Mouse (Mus musculus) lung, embryonic 16.5 days (tissue): ENCODE measurements around the gene Pdlim4. TPM values are rescaled to one million over a fixed set of nuclear protein-coding genes. Genes with fewer than 3 reads are reported as not detected.
A peak's percentile ranks its signal among the peaks of the same experiment; 100 is the strongest.

ENCODE experiments used
- ATAC-seq: fragments of 200-750 bp; cut with Nextera tagmentation; 2 replicates; pipeline ENCODE4 v1.8.0; 2017; ENCODE audit warnings: low read depth, mild to moderate bottlenecking, moderate library complexity
- H3K27ac ChIP-seq: fragments of 300-500 bp; sonication (generic); 2 replicates; pipeline ENCODE4 v1.5.1; 2014; ENCODE audit warnings: mild to moderate bottlenecking, control low read depth, low read length
- H3K27me3 ChIP-seq: fragments of 300-500 bp; sonication (generic); 2 replicates; pipeline ENCODE4 v1.6.1; 2014; ENCODE audit warnings: low read depth, low read length, mixed read lengths; ENCODE audit not compliant: control insufficient read depth, insufficient read depth
- H3K36me3 ChIP-seq: fragments of 300-500 bp; sonication (generic); 2 replicates; pipeline ENCODE4 v1.6.1; 2014; ENCODE audit warnings: low read length; ENCODE audit not compliant: control insufficient read depth, insufficient read depth
- H3K4me1 ChIP-seq: fragments of 300-500 bp; sonication (generic); replicated peaks from 2 replicates; pipeline ENCODE4 v1.6.1; 2014; ENCODE audit warnings: low read length, mixed read lengths; ENCODE audit not compliant: control insufficient read depth, insufficient read depth
- H3K4me2 ChIP-seq: fragments of 300-500 bp; sonication (generic); 2 replicates; pipeline ENCODE4 v1.6.1; 2014; ENCODE audit warnings: low read depth, low read length, control low read depth
- H3K4me3 ChIP-seq: fragments of 300-500 bp; sonication (generic); 2 replicates; pipeline ENCODE4 v1.5.1; 2014; ENCODE audit warnings: mild to moderate bottlenecking, low read length, control low read depth
- H3K9ac ChIP-seq: fragments of 300-500 bp; sonication (generic); 2 replicates; pipeline ENCODE4 v1.6.1; 2014; ENCODE audit warnings: low read length, control low read depth
- H3K9me3 ChIP-seq: fragments of 300-500 bp; sonication (generic); 2 replicates; pipeline ENCODE4 v1.6.1; 2016; ENCODE audit warnings: low read length; ENCODE audit not compliant: control insufficient read depth
- WGBS: fragments of 180-500 bp; shearing (Covaris S2); extraction: QIAGEN DNeasy Blood & Tissue Kit; methylation state at CpG from one replicate; pipeline ENCODE4 v1.1.7; 2014; 5-methylcytosine and 5-hydroxymethylcytosine counted together
- polyA plus RNA-seq: library from polyadenylated mRNA; unstranded; fragments of >200 nt; fragmentation: Nextera tagmentation; extraction: Ambion mirVana; gene quantifications from 2 replicates; pipeline ENCODE4 v1.2.1, GENCODE M21; 2015

Gene Pdlim4
- polyA plus RNA-seq, 1 experiment from 2014 or later: 15.6 TPM

DNA sequence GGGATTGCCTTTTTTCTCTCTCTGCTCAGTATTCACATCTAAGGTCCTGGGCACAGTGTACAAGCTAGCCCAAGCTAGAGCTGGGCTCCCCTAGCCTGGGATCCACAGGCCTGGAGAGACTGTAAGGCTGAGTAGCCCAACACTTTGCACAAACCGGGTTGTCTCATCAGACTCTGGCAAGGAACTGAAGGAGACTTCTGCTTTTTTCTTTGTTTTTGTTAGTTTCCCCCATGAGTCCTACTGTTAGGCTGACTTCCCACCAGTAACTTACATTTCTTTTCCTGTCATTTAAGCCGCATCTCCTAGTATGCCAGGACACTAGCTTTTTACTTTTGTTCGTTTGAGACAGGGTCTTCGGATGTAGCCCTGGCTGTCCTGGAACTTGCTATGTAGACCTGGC is 39.8 kb downstream of the Pdlim4 start:
- H3K27ac ChIP-seq: no peak overlapping the region
- no peaks in the 10 kb centered on the region for H3K9me3 ChIP-seq
- H3K27me3 ChIP-seq: peaks cover 12% of the 10 kb centered on the region
- ATAC-seq: no peak
- 73% methylated on average over 4 of the region's 4 CpGs for WGBS
- H3K4me3 ChIP-seq: no peak overlapping the region
- H3K4me1 ChIP-seq: peaks cover 13% of the 10 kb centered on the region
- H3K36me3 ChIP-seq: no peaks in the 10 kb centered on the region
- no peak overlapping the region for H3K9ac ChIP-seq
- H3K4me2 ChIP-seq: no peak overlapping the region; the same call in 1 of the 2 replicates

DNA sequence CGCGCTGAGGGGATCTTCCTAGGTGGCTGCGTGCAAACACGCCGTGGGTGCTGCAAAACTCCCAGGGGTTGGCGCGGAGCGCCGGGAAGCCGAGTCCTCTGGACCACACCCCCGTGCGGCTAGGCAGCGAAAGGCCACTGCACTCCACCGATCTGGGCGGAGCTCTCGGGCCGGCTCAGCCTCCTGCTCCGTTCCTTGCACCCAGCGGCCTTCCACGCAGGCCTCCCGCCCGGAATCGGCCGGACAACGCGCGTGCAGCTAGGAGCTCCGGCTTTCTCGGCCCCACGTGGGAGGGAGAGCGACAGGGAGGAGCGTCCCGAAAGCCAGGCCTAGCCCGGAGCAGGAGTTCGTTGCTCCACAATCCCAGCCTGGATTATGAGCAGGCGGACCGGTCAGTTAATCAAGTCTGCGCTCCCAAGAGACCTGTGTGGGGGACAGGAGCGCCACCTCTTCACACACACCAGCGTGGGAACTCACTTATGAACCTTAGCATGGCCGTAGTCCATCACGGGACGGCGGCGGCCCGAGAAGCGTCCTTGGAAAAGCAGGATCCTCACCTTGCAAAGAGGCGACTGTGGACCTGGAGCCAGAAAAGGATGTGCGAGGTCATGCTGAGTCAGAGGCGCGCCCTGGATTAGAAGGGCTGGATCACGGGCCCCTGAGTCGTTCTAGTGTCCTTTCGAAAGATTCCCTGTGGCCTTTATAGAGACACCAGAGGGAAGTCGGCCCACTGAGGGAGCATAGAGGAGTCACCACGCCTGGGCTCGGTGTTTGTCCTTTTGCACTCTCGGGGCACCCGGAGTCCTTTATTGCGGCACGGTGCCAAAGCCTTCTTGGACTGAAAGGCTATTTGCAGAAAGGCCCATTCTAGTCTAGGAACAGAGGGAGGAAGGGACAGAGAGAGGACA is 40.5 kb downstream of the Pdlim4 start, which contains the start of gene Slc22a4:
Slc22a4 (minus strand) TSS at position 47 of the 908 bp plus-strand sequence.
- H3K27me3 ChIP-seq: peaks cover 12% of the 10 kb centered on the region
- H3K36me3 ChIP-seq: no peaks in the 10 kb centered on the region
- no peaks in the 10 kb centered on the region for H3K9me3 ChIP-seq
- H3K27ac ChIP-seq: no peak within 1 kb of the TSS; the same call in 1 of the 2 replicates
- H3K9ac ChIP-seq: peak within 1 kb of the TSS; percentile 71
- peak; percentile 94 for ATAC-seq
- peak within 1 kb of the TSS; percentile 97 for H3K4me2 ChIP-seq
- H3K4me3 ChIP-seq: peak within 1 kb of the TSS; percentile 58
- peaks cover 13% of the 10 kb centered on the region for H3K4me1 ChIP-seq
- WGBS: 2% methylated on average over 61 of the region's 61 CpGs

- Histone ChIP-seq H3K27ac (no peak overlapping the region), H3K9me3 (no peaks in the 10 kb centered on the region), H3K4me1 (peaks cover 13% of the 10 kb centered on the region), H3K9ac (peak overlapping the region; percentile 71), H3K4me3 (peak overlapping the region; percentile 58), H3K36me3 (no peaks in the 10 kb centered on the region), H3K27me3 (peaks cover 12% of the 10 kb centered on the region), H3K4me2 (peak overlapping the region; percentile 97)
- peak; percentile 8; the same call in 1 of the 2 replicates for ATAC-seq
- WGBS: 17% methylated on average over 31 of the region's 31 CpGs
Measured at GRCm38 (mm10) chr11:54027131-54028043, 41.4 kb downstream of the Pdlim4 start.

DNA sequence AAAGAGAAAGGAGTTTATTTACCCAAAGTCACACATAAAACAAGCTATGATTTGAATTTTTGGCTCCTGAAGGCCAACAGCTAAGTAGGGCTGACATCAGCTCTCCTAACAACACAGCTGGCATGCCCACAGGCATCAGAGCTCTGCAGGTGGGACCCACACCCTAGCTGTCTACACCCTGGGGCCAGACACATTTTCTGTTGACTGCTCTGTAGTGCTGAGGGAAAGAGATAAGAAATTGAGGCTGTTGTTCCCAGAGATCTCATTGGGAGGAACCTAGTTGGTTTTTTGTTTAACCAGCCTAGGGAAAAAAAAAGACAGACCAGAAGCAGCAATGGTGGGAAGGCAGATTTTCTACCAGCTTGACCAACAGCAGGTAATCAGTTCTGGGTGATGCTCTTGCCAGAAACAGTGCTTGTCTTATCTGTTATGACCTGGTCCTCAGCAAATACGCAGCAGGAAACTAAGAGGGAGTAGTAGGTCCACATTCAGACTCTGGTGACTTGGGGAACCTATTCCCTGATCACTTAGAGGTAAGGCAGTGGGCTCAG is 42.2 kb downstream of the Pdlim4 start:
- Histone ChIP-seq H3K4me3 (no peak overlapping the region), H3K4me2 (no peak overlapping the region), H3K4me1 (peaks cover 13% of the 10 kb centered on the region), H3K27me3 (peaks cover 12% of the 10 kb centered on the region), H3K36me3 (no peaks in the 10 kb centered on the region), H3K27ac (no peak overlapping the region), H3K9ac (no peak overlapping the region), H3K9me3 (no peaks in the 10 kb centered on the region)
- no peak for ATAC-seq
- 61% methylated on average over 1 of the region's 1 CpGs for WGBS

DNA sequence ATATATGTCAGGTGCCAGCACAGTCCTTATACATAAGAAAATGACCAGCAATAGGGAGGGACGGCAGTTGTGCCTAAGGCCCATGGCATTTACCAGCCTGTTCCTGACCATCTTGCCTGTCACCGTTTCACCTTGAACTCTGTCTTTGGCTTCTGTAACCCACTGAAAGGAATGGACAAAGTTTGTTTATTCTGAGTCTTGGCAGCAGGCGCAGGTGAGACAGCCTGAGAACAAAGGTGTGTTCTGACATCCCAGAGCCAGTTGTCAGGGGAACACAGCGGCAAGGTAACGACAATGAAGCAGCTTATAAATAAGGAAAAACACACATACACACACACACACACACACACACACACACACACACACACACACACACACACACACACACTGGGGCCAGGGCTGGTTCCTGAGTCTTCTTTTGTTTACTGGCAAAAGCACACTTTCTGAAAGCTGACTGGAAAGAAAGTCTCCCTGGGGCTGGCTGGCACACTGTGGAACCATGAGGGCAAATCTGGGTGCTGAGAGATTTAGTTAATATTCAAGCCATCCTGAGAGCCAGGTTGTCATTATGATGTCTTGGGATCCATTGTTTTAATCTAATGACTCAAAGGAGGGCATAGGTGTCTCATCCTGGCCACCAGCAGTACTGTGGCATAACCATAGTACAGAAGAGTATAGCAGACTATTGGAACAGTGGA is 47.3 kb downstream of the Pdlim4 start:
- Histone ChIP-seq H3K4me1 (no peaks in the 10 kb centered on the region), H3K27me3 (no peaks in the 10 kb centered on the region; the same call in 1 of the 2 replicates), H3K4me2 (no peak overlapping the region), H3K9ac (no peak overlapping the region), H3K36me3 (no peaks in the 10 kb centered on the region), H3K4me3 (no peak overlapping the region), H3K9me3 (no peaks in the 10 kb centered on the region), H3K27ac (no peak overlapping the region)
- WGBS: 55% methylated on average over 5 of the region's 5 CpGs
- no peak for ATAC-seq

GRCm38 (mm10) chr11:54018893-54019732 is 49.7 kb downstream of the Pdlim4 start:
- no peak overlapping the region for H3K27ac ChIP-seq
- H3K9ac ChIP-seq: no peak overlapping the region
- H3K4me3 ChIP-seq: no peak overlapping the region
- H3K4me1 ChIP-seq: no peaks in the 10 kb centered on the region
- no peak for ATAC-seq
- 72% methylated on average over 3 of the region's 3 CpGs for WGBS
- H3K36me3 ChIP-seq: no peaks in the 10 kb centered on the region
- no peak overlapping the region for H3K4me2 ChIP-seq
- H3K9me3 ChIP-seq: no peaks in the 10 kb centered on the region
- no peaks in the 10 kb centered on the region for H3K27me3 ChIP-seq

DNA sequence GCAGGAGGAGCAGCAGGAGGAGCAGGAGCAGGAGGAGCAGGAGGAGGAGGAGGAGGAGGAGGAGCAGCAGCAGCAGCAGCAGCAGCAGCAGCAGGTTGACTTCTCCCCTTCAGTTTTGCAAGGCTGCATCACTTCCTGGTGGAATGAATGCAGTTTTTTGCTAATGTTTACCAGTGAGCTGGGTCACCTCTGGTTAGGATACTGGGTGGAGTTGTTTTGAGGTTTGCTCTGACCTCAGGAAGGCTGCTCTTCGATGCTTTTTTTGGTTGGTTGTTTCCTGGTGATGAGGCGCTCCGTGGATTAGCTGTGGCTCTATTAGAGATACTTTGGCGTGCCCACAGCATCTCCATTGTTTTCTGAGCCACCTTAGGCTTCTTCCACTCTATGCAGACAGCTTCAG is 51.2 kb downstream of the Pdlim4 start:
- H3K27me3 ChIP-seq: no peaks in the 10 kb centered on the region
- no peaks in the 10 kb centered on the region for H3K36me3 ChIP-seq
- no peak overlapping the region for H3K4me2 ChIP-seq
- WGBS: 68% methylated on average over 4 of the region's 4 CpGs
- H3K4me1 ChIP-seq: no peaks in the 10 kb centered on the region
- no peak overlapping the region for H3K4me3 ChIP-seq
- no peaks in the 10 kb centered on the region for H3K9me3 ChIP-seq
- ATAC-seq: no peak
- no peak overlapping the region for H3K27ac ChIP-seq
- no peak overlapping the region for H3K9ac ChIP-seq

DNA sequence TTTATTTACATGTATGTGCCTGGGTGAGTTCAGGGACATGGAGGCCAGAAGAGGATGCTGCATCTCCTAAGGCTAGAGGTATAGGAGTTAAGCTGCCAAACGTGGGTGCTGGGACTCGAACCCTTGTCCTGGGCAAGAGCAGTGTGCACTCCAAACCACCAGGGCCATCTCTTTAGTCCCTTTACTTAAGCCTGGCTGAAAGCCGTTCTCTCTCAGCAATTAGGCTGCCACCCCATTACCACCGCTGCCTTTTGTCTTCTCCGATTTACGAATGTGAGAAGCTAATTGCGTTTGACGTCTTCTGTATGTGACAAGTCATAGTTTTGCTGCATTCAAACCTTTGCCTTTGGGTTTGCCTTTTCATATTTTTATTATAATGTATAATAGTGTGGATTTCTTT is 52.8 kb downstream of the Pdlim4 start:
- Histone ChIP-seq H3K9me3 (no peaks in the 10 kb centered on the region), H3K4me2 (no peak overlapping the region), H3K4me3 (no peak overlapping the region), H3K36me3 (no peaks in the 10 kb centered on the region), H3K27ac (no peak overlapping the region), H3K4me1 (no peaks in the 10 kb centered on the region), H3K27me3 (no peaks in the 10 kb centered on the region), H3K9ac (no peak overlapping the region)
- no peak for ATAC-seq
- WGBS: 78% methylated on average over 8 of the region's 8 CpGs
